Mouse (Mus musculus): ENCODE measurements around the gene Plekhg5. TPM values are rescaled to one million over a fixed set of nuclear protein-coding genes. Genes with fewer than 3 reads are reported as not detected.

Plekhg5 gene
- polyA plus RNA-seq, 1 experiment: 46.7 TPM

GRCm38 (mm10) chr4:152079931-152080330 is 7.6 kb downstream of the Plekhg5 start:
- no peaks in the 10 kb centered on the region for H3K4me1 ChIP-seq (ENCODE audit: control insufficient read depth, insufficient read depth, low read length)
- no peak for DNase-seq

GRCm38 (mm10) chr4:152083611-152084220 is 11.4 kb downstream of the Plekhg5 start:
- TF ChIP-seq POLR2A (IDR thresholded peaks at IDR 0.05; ENCODE audit: borderline replicate concordance, extremely low read depth, low read depth, low read length): no peak
- no peak for TF ChIP-seq CTCF (IDR thresholded peaks at IDR 0.05; ENCODE audit: insufficient read depth, low read length)
- 58% methylated on average over 7 of the region's 7 CpGs for WGBS

More at GRCm38 (mm10) chr4:152079931-152080330, 7.6 kb downstream of the Plekhg5 start:
- WGBS: 40% methylated on average over 7 of the region's 7 CpGs
- no peak overlapping the region for H3K4me3 ChIP-seq (replicated peaks; ENCODE audit: extremely low read depth, low read depth, low read length)
- no peak for TF ChIP-seq CTCF (IDR thresholded peaks at IDR 0.05; ENCODE audit: insufficient read depth, low read length)
- no peak for TF ChIP-seq POLR2A (IDR thresholded peaks at IDR 0.05; ENCODE audit: borderline replicate concordance, extremely low read depth, low read depth, low read length)

DNA sequence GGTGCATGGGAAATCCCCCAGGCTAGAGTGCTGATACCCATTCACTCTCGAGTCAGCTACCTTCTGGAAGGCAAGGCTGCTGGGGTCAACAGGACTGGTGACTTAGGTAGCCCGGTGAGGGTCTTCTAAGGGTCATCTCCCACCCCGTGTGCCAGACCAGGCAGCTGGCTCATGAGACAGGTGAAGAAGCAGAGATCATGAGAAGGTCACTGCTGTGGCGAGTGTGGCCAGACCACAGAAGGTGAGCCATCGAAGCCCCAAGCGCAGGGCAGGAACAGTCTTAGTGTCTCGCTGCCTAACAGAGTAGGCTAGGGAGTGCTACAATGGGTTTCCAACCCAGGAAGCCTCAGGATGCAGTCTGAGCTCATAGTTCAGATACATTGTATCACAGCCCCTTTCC is 12.3 kb downstream of the Plekhg5 start:
- Histone ChIP-seq H3K4me3 (replicated peaks; ENCODE audit: extremely low read depth, low read depth, low read length) (no peak overlapping the region), H3K4me1 (ENCODE audit: control insufficient read depth, insufficient read depth, low read length) (peaks cover 8% of the 10 kb centered on the region; the same call in 1 of the 2 replicates)
- no peak for DNase-seq
- 89% methylated on average over 7 of the region's 7 CpGs for WGBS
- TF ChIP-seq CTCF (IDR thresholded peaks at IDR 0.05; ENCODE audit: insufficient read depth, low read length) (no peak), POLR2A (IDR thresholded peaks at IDR 0.05; ENCODE audit: borderline replicate concordance, extremely low read depth, low read depth, low read length) (no peak)

More at GRCm38 (mm10) chr4:152083611-152084220, 11.4 kb downstream of the Plekhg5 start:
- peaks cover 8% of the 10 kb centered on the region; the same call in 1 of the 2 replicates for H3K4me1 ChIP-seq (ENCODE audit: control insufficient read depth, insufficient read depth, low read length)
- DNase-seq: no peak
- H3K4me3 ChIP-seq (replicated peaks; ENCODE audit: extremely low read depth, low read depth, low read length): no peak overlapping the region

GRCm38 (mm10) chr4:152086505-152087210 is 14.4 kb downstream of the Plekhg5 start:
- peaks cover 8% of the 10 kb centered on the region; the same call in 1 of the 2 replicates for H3K4me1 ChIP-seq (ENCODE audit: control insufficient read depth, insufficient read depth, low read length)
- peak overlapping the region; percentile 77 for H3K4me3 ChIP-seq (replicated peaks; ENCODE audit: extremely low read depth, low read depth, low read length)
- peak; percentile 72 for DNase-seq
- TF ChIP-seq POLR2A (IDR thresholded peaks at IDR 0.05; ENCODE audit: borderline replicate concordance, extremely low read depth, low read depth, low read length) (no peak), CTCF (IDR thresholded peaks at IDR 0.05; ENCODE audit: insufficient read depth, low read length) (no peak)
- under 1% methylated on average over 78 of the region's 92 CpGs for WGBS

DNA sequence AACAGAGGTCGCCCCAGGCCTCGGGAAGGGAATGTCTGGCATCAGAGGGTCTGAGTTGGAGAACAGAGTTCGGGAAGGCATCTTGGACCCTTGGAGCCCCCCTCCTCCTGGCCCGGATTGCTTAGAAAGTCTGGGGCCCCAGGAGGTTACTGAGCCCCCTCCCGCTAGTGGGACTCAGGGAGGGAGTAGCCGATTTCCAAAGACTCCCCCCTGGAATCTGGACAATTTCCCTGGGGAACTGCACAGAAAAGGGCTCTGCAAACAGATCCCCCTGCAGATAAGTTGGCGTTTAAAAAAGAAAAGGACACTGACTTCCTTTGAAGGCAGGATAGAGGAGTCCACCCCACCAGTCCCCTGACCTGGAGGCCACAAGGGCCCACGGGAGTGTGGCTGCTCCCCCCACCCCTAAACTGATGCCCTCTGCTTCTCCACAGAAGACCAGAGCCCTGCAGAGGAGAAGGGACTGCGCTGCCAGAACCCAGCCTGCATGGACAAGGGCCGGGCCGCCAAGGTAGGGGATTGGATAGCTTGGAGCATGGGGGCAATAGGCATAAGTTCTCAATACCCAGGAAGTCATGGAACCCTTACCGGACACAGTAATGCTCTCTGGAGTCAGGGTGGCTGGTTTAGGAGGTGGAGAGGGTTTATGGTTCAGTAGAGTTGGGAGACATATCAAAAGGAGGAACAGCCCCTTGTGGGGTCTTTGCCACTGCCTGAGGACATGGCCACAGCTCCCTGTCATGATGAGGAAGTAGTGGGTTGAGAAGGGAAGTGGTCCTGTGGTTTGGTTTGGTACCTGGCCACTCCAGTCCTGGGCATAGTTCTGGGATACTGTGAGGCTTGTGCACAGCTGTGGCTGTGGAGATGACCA is 15.1 kb downstream of the Plekhg5 start:
- 9% methylated on average over 12 of the region's 12 CpGs for WGBS
- TF ChIP-seq POLR2A (IDR thresholded peaks at IDR 0.05; ENCODE audit: borderline replicate concordance, extremely low read depth, low read depth, low read length) (no peak), CTCF (IDR thresholded peaks at IDR 0.05; ENCODE audit: insufficient read depth, low read length) (no peak)
- Histone ChIP-seq H3K4me1 (ENCODE audit: control insufficient read depth, insufficient read depth, low read length) (peaks cover 8% of the 10 kb centered on the region; the same call in 1 of the 2 replicates), H3K4me3 (replicated peaks; ENCODE audit: extremely low read depth, low read depth, low read length) (peak overlapping the region; percentile 77)
- DNase-seq: no peak

DNA sequence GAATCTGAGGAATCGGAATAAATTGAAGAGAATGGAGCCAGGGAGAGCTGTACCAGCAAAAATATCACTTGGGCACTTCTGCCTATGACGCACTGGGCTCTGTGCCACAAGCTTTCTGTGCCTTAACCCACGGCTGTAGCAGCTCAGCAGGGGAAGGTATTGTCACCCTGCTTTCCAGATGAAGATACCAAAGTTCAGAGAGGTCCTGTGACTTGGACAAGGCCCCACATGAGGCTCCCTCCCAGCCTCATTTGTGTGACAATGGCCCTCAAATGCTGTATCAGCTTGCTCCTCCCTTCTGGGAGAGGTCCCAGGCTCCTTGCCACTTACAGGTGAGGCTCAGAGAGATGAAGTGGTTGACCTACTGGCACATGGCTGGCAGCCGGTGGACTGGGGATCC is 15.8 kb downstream of the Plekhg5 start:
- peak; percentile 41 for DNase-seq

DNA sequence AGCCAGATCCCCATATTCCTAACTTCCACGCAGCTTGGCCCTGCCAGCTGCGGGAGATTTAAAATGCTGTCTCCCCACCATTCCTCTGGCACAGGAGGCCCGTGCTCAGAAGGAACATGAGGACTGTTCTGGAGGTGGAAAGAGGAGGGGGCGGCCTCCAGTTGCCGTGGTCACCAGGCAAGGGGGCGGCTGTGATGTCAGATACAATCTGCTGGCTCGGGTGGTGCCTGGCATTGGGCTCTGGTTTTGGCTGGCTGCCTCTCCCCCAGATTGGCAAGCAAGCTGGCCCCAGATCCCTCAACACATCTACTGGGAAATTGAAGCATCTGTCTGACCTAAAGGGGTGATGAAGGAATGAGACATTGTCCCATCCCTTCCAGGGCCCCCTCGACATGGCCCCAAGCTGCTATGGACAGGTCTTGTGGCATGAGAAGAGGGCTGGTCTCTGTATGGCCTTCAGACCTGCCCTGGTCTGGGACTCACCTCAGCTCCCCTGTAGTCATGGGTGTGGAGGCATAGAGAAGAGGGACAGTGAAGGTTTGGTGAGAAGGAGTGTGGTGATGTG is 16.3 kb downstream of the Plekhg5 start:
- H3K4me3 ChIP-seq (replicated peaks; ENCODE audit: extremely low read depth, low read depth, low read length): no peak overlapping the region
- DNase-seq: no peak
- peaks cover 8% of the 10 kb centered on the region; the same call in 1 of the 2 replicates for H3K4me1 ChIP-seq (ENCODE audit: control insufficient read depth, insufficient read depth, low read length)
- WGBS: 62% methylated on average over 8 of the region's 8 CpGs
- TF ChIP-seq POLR2A (IDR thresholded peaks at IDR 0.05; ENCODE audit: borderline replicate concordance, extremely low read depth, low read depth, low read length) (no peak), CTCF (IDR thresholded peaks at IDR 0.05; ENCODE audit: insufficient read depth, low read length) (no peak)

More for the DNA sequence above, 15.8 kb downstream of the Plekhg5 start:
- Histone ChIP-seq H3K4me1 (ENCODE audit: control insufficient read depth, insufficient read depth, low read length) (peaks cover 8% of the 10 kb centered on the region; the same call in 1 of the 2 replicates), H3K4me3 (replicated peaks; ENCODE audit: extremely low read depth, low read depth, low read length) (no peak overlapping the region)
- no peak for TF ChIP-seq POLR2A (IDR thresholded peaks at IDR 0.05; ENCODE audit: borderline replicate concordance, extremely low read depth, low read depth, low read length)
- TF ChIP-seq CTCF (IDR thresholded peaks at IDR 0.05; ENCODE audit: insufficient read depth, low read length): no peak
- WGBS: 53% methylated on average over 4 of the region's 4 CpGs

DNA sequence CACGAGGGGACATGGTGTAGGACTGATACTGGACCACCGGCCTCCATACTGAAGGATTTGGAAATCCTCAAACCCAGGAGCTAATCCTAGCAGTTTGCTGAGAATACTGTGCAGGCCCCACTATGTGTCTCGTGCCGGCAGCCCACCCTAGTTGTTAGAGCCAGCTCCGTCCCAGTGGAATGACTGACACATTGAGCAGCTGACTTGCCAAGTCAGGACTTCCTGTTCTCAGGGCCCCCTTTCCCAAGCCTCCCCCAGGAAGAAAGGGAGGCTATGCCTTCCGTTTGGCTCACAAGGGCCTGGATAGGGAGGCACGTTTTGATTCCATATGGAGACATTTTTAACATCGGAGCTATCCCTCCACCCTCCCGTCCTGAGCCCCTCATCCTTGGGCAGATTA is 17.9 kb downstream of the Plekhg5 start:
- no peak for DNase-seq
- 68% methylated on average over 9 of the region's 9 CpGs for WGBS

More for the DNA sequence above, 17.9 kb downstream of the Plekhg5 start:
- no peak for TF ChIP-seq POLR2A (IDR thresholded peaks at IDR 0.05; ENCODE audit: borderline replicate concordance, extremely low read depth, low read depth, low read length)
- TF ChIP-seq CTCF (IDR thresholded peaks at IDR 0.05; ENCODE audit: insufficient read depth, low read length): no peak
- H3K4me3 ChIP-seq (replicated peaks; ENCODE audit: extremely low read depth, low read depth, low read length): no peak overlapping the region
- peaks cover 8% of the 10 kb centered on the region; the same call in 1 of the 2 replicates for H3K4me1 ChIP-seq (ENCODE audit: control insufficient read depth, insufficient read depth, low read length)
